Mouse (Mus musculus) ES-E14 (cell line): ENCODE data around the gene Cryga.

Source experiments
- CHD2 ChIP-seq: IDR thresholded peaks from 2 replicates; pipeline ENCODE4 v1.6.1; 2014; ENCODE audit warnings: mild to moderate bottlenecking, low read depth, low read length, inconsistent platforms
- HCFC1 ChIP-seq: IDR thresholded peaks from 2 replicates; pipeline ENCODE4 v1.6.1; 2012; ENCODE audit warnings: low read length, inconsistent platforms, borderline replicate concordance; ENCODE audit not compliant: insufficient read depth
- MAFK ChIP-seq: IDR thresholded peaks from 2 replicates; pipeline ENCODE4 v1.6.1; 2014; ENCODE audit warnings: mild to moderate bottlenecking, low read depth, low read length, inconsistent platforms; ENCODE audit not compliant: insufficient read depth
- ZC3H11A ChIP-seq: IDR thresholded peaks from 2 replicates; pipeline ENCODE4 v1.6.1; 2012; ENCODE audit warnings: low read depth, mild to moderate bottlenecking, inconsistent platforms, low read length, borderline replicate concordance
- ZNF384 ChIP-seq: IDR thresholded peaks from 2 replicates; pipeline ENCODE4 v1.6.1; 2012; ENCODE audit warnings: low read depth, low read length, inconsistent platforms

DNA sequence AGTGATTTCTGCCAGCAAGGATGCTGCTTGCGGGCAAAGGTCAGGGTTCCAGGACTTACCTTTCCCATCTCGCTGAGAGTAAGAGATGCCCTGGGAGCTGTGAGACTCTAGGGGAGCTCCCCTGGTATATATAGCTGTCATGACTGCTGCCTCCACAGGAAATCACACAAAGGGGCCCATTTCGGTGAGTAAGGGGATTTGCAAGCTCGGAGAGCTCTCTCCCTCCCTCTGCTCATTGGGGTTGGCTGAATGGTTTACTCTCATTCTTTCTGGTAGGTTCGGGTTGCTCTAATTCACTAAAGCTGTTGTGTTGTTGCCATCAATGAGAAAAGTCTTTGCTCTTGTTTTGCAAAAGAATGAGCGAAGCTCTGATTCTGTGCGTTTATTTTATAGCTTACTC, 21.0 kb downstream of the Cryga start, which contains the start of gene Crygb:
- TF ChIP-seq ZNF384 (no peak), HCFC1 (no peak), MAFK (no peak), ZC3H11A (no peak), CHD2 (no peak)
